Mouse (Mus musculus): Measurements from ENCODE around the gene Dyrk3. TPM values are rescaled to one million over a fixed set of nuclear protein-coding genes. Genes with fewer than 3 reads are reported as not detected.

Dyrk3 gene
- total RNA-seq, 2 experiments from 2014 or later = 0.14 to 0.33 TPM

DNA sequence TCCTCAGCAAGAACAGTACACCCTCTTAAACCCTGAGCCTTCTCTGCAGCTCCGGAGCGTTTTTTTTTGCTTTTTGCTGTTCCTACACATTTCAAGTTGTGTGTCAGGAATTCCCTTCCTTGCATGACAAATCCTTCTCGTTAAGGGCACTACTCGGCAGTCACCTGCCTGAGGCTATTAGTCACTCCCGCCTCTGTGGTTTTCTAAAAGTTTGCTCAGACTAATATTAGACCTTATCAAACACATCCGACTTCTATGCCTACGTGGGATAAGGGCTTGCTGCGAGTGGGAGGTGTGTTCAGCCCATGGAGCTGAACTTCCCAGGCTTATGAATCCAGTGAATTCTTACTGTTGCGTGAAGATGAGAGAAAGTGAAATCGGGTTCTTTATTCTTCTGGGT, 19.6 kb downstream of the Dyrk3 start:
- intact Hi-C loops (cut with DNase I) = loop anchor here (5.0 kb wide), 1 partner anchor 144 kb away; no protein-coding TSS in a partner anchor
- no peak for DNase-seq

DNA sequence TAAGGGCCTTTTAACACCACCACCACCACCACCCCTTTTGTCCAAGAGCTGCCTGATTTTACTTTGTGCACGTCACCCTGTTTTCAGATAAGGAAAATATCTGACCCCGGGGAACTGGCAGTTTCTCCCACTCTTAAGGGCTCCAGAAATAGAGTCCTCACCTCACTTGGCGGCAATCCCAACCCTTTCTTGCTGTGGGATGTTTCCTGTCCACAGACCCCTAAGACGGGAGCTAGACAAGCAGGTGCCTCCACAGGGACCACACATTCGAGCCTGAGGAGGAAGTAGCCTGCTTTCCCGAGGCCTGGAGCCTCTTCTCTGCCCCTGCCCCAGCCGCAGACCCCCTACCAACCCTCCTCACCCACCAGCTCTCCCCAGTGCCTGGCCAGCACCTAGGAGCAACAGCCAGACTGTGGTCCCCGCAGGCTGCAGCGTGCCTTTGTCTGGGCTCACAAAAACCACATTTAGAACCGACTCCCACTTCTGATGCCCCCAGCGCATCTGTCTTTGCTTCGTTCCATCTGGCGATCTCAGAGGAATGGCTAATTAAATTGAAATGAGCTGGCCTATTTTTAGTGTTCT, 21.6 kb downstream of the Dyrk3 start:
- intact Hi-C loops (cut with DNase I) = loop anchor here (1.0 to 5.0 kb wide), 2 partner anchors 130 to 146 kb away; no protein-coding TSS in a partner anchor
- peak; percentile 54 to 65 for DNase-seq

GRCm38 (mm10) chr1:131115932-131116331, 22.2 kb downstream of the Dyrk3 start:
- DNase-seq = peak; percentile 72 to 76
- intact Hi-C loops (cut with DNase I) = loop anchor here (1.0 to 5.0 kb wide), 3 partner anchors 39 to 146 kb away; no protein-coding TSS in a partner anchor

DNA sequence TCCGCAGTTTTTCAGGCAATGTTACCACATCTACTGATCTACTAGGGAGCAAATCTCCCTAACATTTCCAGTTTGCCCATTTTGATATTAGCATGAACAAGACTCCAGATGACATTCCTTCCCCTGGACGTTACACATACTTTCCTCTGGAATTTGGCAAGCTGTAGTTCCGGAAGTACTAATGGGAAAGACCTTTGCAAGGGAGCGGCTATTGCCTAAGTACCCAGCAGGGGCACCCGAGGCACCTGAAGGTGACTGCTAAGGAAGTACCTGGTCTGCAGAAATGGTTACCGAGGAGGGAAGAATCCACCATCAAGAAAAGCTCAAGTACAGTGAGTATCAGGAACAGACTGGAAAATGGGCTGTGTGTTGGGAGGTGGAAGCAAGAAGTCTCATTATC, 25.6 kb downstream of the Dyrk3 start:
- intact Hi-C loops (cut with DNase I) = no loop called here

GRCm38 (mm10) chr1:131110525-131111106, 27.5 kb downstream of the Dyrk3 start:
- intact Hi-C loops (cut with DNase I) = no loop called here
- peak; percentile 37 to 51 for DNase-seq

More for the DNA sequence above, 25.6 kb downstream of the Dyrk3 start:
- DNase-seq = no peak

DNA sequence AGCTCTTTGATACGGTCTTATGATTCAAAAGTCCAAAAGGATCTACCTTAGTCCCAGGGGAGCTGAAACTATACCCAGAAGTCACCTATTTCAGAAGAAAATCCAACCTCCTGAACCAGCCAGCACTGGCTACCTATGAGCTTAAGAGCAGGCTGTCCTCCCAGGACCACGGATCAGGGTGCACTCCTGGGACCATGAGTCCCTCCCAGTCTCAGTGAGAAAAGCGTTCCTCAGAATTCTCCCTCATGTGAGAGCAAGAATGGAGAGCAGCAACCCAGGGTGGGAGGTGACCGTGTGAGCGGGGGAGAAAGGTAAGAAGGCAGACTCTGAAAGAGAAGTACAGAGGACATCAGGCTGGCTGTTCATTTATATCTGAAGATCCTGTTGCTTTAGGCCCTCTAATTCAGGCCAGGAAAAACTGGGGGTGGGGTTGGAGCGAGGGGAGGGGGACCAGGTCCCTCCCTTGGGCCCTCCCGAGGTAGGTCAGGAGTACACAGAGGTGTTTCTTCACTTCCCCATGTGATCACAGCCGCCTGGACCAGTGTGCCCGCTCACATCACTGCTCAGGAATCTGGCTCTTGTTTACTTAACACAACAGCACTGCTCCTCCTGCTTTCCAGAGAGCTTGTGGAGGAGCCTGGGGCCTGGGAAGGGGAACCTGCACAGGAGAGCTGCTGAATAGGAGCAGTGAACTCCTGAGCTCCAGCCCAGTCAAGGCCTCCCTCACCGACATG, 30.4 kb downstream of the Dyrk3 start:
- no peak for DNase-seq
- intact Hi-C loops (cut with DNase I) = no loop called here

DNA sequence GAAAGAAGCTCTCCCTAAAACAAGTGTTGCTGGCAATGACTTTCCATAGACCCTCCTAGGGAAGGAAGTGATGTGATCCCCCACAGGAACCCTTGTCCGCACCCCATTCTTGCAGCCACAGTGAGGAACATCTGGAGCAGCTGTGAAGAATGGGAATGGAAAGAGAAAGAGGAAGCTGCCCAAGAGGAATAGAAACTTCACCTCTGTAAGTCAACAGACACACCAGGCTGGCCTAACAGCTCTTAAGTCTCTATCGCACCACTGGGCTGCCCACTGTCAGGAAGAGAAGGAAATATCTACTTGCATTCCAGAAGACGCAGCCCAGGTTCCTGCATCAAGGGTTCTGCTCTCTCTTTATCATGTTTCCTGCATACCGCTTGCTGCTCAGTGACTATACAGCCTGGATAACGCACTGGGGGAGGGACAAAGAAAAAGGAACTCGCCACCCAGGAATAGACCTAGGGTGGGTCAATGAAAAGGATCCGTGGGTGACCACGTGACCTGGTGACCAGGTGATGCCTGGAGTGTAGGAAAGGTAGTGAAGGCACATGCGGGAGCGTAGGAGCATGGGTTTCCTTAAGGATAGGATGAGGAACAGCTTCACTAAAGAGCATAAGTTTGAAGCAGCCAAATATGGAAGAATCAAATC, 34.2 kb downstream of the Dyrk3 start:
- DNase-seq = no peak
- intact Hi-C loops (cut with DNase I) = no loop called here

- no peak for DNase-seq
- intact Hi-C loops (cut with DNase I) = no loop called here
Measured at GRCm38 (mm10) chr1:131100808-131101207, 37.3 kb downstream of the Dyrk3 start.

GRCm38 (mm10) chr1:131097700-131098094, 40.4 kb downstream of the Dyrk3 start, which contains the start of gene Mapkapk2:
Gene Mapkapk2, minus strand, starts transcription at chr1:131097826.
- intact Hi-C loops (cut with DNase I) = loop anchor here (2.0 kb wide), 1 partner anchor 37 kb away; no protein-coding TSS in a partner anchor
- DNase-seq = peak; percentile 90 to 92

DNA sequence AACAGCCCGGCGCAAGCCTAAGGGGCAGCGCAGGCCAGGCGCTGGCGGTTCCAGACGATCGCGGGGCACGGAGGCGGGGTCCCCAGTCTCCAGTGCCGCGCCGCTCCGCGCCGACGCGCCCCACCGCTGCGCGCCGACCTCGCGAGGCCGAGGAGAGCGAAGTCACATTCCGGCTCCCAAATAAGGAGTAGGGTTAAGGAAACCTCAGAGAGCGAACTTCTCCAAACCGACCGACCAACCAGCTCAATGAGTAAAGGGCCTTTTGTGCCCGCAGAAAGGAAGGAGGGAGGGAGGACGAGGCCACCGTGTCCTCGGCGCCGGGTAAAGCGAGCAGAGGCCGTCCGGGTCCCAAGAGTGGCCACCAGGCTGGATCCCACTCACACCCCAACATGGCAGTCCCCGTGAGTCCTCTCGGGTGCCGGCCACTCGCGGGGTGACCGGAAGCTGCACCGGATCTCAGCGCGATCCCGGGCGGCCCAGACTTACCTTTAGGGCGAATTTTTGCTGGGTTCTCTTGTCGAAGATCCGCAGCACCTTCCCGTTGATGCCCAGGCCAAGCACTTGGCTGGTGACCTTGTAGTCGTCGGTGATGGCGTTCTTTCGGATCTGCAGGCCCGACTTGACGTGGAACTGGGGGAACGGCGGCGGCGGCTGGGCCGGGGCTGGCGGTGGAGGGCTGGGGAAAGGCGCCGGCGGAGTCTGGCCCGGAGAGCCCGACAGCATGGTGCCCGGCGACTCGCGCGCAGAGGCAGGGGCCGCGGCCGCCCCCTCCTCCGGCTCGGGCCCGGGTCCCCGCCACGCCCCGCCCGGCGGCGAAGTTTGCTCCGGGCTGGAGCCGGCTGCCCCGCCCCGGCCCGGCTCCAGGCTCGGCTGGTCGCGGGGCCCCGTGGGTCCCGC, 41.1 kb downstream of the Dyrk3 start:
- DNase-seq = peak; percentile 64 to 77
- intact Hi-C loops (cut with DNase I) = loop anchor here (2.0 kb wide), 1 partner anchor 36 kb away; no protein-coding TSS in a partner anchor

DNA sequence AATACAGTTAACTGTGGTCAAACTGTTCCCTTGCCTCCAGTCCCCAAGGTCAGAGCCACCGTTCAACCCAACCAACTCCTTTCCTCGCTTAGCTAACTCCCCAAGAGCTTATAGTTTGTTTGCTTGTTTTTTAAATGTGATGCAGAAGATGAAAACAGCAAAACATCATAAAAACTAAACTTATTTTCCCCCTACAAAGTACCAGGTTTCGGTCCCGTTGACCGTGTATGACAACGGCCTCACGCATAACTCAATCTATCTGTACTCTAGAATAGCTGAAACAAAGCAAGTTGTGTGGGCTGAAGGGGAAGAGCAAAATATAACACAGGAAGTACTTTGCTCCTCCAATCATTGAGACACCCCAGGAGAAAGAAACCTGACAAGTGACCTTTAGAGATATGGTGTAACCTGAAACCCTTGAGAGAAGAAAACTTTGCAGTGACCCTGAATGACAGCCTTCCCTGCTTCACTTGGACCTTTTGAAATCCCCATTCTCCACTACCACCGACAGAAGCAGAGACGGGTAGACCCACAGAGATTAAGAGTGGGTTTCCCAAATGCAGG, 41.9 kb downstream of the Dyrk3 start:
- intact Hi-C loops (cut with DNase I) = loop anchor here (2.0 kb wide), 1 partner anchor 35 kb away; no protein-coding TSS in a partner anchor
- DNase-seq = no peak

DNA sequence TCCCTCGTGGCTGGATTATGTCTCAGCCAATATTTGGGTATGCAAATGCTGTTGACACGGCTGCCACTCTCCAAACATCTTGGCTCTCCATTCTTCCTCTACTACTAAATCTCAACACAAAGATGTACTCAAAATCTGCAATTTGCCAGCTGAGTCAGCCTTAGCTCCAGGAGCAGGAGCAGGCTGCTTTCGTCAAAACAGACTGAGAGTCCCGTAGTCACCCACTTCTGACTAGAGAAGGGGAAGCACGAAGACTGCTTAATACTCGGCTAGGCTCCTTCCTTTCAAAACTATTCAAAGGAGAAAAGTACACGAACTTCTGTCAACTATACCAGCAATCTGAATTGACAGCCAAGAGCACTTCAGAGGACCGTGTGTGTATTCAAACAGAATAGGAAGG, 42.6 kb downstream of the Dyrk3 start:
- no peak for DNase-seq
- intact Hi-C loops (cut with DNase I) = no loop called here

DNA sequence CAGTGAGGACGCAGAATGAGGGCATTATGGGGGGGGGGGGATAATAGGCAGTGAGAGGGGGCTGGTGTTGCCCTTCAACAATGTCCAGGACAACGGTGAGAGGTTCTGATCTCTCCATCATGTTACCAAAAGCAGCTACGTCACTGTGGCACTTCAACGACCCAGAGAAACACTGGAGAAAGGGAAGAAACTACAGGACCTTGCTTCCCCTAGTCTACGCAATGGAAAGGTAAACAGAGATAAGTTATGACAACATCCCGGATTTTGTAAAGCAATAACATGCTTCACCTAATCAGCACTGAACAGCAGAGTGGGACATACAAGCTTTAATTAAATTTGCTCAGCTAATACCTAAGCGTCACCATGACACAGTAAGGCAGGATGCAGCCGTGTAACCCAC, 44.3 kb downstream of the Dyrk3 start:
- intact Hi-C loops (cut with DNase I) = no loop called here

GRCm38 (mm10) chr1:131092846-131093245, 45.3 kb downstream of the Dyrk3 start:
- no peak for DNase-seq
- intact Hi-C loops (cut with DNase I) = no loop called here

More for the DNA sequence above, 44.3 kb downstream of the Dyrk3 start:
- no peak for DNase-seq

GRCm38 (mm10) chr1:131092173-131092572, 46.0 kb downstream of the Dyrk3 start:
- no peak for DNase-seq
- intact Hi-C loops (cut with DNase I) = no loop called here

- no peak for DNase-seq
- intact Hi-C loops (cut with DNase I) = no loop called here
Measured at GRCm38 (mm10) chr1:131091481-131091880, 46.7 kb downstream of the Dyrk3 start.

DNA sequence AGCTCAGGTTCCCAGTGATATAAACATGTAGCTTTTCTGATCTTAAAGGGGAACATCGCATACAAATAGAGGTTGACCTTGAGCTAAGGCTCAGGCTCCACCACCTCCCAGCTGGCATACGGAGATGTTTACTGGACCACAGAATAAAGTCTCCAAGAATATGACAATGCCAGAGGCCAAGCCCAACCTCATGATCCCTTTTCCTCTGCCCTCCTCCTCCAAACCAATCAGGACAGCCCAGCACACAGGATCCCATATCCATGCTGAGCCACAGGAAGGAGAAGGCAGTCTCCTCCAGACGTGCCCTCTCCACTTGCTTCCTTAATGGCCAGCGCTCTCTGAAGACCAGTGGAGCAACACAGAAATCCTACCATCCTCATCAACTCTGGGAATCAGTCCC, 47.3 kb downstream of the Dyrk3 start:
- DNase-seq = peak in 1 of 2 experiments; percentile 53
- intact Hi-C loops (cut with DNase I) = no loop called here

GRCm38 (mm10) chr1:131090261-131090660, 47.9 kb downstream of the Dyrk3 start:
- intact Hi-C loops (cut with DNase I) = no loop called here

DNA sequence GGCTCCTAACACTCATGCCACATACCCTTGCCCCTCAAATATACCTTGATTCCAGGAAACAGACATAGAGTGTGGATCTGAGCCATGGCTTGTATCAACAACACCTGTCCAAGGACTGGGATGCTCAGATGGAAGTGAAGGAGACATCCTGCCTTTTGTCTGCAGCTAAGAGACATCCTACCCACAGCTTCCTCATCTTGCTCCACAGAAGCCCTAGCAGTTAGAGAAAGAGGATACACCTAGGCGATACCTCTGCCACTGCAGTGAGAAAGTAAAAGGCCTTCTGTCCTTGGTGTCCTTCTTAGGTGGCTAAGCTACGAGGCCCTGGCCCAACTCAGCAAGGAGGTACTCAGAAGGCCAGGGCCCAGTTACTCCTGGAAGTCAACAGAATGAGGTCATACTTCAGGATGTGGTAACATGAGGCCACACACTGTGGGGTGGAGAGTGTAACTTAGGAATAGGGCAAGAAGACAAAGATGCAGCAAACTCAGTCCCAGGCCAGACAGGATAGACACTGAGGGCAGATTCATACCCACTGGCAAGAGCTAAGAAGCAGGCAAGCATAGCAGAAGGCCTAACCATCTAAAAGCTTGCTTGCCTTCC, 48.5 kb downstream of the Dyrk3 start:
- DNase-seq = no peak
- intact Hi-C loops (cut with DNase I) = no loop called here

More at GRCm38 (mm10) chr1:131090261-131090660, 47.9 kb downstream of the Dyrk3 start:
- peak in 1 of 2 experiments; percentile 51 for DNase-seq
